Mouse (Mus musculus): Measurements from ENCODE around the gene Ankrd65.

DNA sequence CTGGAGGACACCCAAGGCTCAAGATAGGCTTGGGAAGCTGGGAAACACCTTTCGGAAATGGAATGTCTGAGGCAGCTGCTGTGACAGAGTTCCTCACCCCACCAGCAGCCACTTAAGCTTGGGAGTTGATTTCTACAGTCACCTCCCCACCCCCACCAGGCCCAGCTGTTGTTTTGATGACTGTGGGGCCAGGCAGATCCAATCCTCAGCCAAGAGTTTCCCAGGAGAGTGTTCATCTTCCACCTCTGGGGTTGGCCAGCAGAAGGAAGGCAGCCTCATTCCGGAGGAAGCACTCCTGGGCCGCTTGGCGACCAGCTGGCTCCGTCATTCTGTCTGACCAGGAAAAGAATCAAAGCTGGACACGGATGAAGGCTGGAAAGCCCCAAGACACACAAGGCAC is 9.3 kb upstream of the Ankrd65 start:
- no peak for TF ChIP-seq CTCF (IDR thresholded peaks at IDR 0.05; ENCODE audit: low read depth)
- TF ChIP-seq EP300 (IDR thresholded peaks at IDR 0.05; ENCODE audit: low read depth): no peak
